Mouse (Mus musculus): ENCODE measurements around the gene 1110051M20Rik. TPM values are rescaled to one million over a fixed set of nuclear protein-coding genes. Genes with fewer than 3 reads are reported as not detected.

Gene 1110051M20Rik
- total RNA-seq, 2 experiments from 2014 or later, result 7.7 to 14.7 TPM

DNA sequence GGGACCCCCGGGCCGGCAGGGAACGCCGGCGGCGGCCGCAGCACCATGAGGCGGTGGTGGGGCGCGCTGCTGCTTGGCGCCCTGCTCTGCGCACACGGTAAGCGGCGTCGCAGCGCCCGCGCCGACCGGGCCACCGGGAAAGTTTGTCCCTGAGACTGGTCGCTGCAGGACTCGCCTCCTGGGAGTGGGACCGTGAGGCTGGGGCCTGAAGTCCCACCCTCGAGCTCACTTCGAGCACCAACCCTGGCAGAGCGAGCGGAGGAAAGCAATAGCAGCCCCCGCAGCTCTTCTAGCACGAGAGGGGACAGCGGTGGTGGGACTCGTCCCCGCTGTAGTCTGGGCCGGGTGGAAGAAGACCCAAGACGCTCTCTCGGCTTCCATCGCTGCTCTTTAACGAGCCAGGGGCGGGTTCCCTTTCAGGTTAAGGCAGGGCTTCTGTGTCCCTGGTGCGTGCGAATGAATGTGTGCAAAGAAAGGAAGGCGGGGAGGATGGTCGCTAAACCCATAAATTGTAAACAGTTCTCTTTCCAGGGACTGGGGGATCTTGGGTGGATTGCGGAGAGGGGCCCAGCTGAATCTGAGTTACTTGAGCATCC is 13.2 kb upstream of the 1110051M20Rik start:
- no peak for DNase-seq

DNA sequence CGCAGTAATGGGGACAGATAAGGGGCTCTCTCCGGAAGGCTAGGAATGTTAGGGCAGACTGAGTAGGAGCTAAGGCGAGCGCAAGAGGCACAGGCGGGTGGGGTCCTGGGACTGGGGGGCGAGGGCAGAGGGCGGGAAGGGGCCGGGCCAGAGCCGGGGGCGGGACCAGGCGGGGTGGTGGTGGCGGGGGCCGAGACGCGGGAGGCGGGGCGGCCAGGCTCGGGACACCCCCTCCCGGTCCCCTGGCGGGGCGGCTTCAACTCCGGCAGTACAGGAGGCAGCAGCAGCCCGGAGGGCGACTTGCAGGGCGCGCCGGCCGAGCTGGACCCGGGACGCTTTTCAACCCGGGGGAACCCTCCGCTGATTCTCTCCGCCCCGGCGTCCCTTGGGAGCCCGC is 12.8 kb upstream of the 1110051M20Rik start, which contains the start of gene Lrp4:
TSS of gene Lrp4 (plus strand) at position 253 of the 397 bp plus-strand sequence.
- peak; percentile 75 to 77 for DNase-seq

DNA sequence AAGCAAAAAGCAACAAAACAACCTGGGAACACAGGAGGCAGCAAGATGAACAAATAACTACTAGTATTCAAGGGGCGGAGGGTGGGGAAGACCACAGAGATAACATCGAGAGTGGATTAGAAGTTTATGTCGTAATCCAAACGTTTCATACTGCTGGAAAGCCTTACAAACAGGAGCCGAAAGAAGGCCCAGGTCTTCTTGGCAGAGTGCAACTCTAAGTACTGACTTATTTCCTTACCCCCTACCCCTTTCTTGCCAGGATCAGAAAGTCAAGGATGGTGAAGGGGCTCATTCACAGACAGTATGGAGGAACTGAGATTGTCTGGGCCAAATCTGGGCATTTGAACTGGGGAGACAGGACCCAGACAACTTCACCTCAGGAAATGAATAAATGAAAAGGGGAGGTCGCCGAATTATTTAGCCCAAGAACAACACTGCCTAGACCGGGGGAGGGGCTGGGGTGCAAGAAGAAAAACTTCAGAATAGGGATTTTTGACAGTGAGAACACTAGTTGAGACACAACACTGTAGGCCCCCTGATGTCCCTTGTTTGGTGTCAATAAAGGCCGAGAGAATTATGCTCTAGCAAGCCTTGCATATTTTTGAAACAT is 12.1 kb upstream of the 1110051M20Rik start:
- no peak for DNase-seq

DNA sequence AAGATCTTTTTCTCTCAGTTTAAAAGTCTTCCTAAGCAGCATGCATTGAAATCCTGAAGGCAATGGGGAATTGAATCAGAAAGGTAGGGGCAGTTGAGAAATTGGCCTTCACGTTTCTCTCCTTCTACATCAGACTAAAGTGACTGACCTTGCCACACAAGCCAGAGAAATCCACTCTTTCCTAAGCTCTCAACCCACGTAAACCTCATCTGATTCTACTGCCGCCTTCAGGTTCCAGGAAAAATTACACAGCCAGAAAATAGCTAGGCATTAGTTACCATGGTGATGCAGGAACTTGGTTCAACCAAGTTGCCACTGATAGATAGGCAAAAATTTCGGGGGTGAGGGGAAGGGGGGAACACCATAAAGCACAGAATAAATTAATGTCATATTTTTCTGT is 11.3 kb upstream of the 1110051M20Rik start:
- DNase-seq, result peak; percentile 48 to 60

DNA sequence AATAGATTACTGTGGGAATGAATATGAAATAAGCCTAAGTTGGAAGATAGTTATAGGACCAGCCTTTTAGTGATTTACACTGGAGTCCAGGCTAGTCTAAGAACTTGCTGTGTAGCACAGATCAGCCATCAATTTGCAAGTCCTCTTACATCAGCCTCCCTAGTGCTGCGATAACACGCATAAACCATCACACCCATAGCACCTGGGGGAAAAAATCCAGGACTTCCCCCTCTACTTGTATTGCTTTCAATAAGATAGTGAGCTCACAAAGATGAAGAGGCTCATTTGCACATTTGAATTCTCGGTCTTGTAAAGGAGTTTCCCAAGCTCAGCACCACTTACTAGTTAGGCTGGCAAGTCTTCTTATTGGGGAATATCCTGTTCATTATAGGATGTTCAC is 9.9 kb upstream of the 1110051M20Rik start:
- DNase-seq, result no peak

DNA sequence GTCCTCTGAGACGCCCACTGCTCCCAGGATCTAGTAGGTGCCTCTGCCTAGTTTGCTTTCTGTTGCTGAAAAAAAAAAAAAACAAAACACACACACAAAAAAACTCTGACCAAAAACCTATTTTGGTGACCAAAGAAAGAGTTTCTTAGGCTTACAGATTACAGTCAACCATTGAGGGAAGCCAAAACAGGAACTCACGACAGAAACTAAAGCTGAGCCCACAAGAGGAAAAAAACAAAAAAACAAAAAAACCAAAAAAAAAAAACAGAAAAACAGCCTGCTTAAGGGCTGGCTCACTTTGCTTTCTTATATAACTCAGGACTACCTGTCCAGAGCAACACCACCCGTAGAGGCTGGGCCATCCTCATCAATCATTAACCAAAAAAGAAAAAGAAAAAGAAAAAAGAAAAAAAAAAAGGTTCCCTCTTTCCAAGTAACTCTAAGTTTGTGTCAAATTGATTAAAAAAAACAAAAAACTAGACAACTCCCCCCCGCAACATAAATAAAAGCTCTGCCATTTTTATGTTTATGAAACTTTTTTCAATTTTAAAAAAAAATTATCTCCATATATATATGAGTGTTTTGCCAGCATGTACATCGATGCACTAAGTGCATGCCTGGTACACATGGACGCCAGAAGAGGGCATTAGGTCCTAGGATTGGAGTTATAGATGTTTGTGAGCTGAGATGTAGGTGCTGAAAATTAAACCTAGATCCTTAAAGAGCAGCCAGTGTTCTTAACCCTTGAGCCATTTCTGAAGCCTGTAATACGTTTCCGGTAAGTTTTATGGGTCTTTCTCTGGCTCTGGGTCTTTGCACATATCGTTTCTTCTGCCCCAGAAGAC is 8.9 kb upstream of the 1110051M20Rik start:
- no peak for DNase-seq

DNA sequence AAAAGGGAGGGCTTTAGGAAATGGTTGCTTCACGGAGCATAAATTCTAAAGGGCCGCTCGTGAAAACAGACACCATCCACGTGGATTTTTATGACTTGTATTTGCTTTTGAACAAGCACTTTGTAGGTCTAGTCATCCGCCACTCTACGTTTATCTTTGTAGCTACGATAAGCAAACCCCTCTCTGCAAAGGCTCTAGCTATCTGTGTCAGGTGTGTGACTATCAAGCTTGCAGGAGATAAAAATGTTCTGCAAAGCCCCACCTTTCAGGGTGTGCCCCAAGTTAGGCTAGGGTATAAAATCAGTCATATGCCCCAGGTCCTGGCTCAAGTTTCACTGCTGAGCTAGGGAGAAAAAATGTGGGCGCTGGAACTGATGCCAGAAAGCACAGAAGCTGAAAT is 8.2 kb upstream of the 1110051M20Rik start:
- no peak for DNase-seq

DNA sequence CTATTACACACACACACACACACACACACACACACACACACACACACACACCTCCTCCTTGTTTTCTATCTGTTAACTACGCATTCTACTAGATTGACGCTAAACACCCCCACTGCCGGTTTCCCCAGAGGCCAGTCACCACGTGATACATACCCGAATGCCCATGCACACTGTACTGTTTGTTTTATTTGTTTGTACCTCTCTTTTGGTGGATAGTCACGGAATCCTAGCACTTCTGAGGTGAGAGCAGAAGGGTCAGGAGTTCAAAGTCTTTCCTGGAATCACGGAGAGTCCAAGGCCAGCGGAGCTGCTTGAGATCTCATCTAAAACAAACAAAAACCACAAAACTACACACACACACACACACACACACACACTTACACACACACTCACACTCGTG is 5.8 kb upstream of the 1110051M20Rik start:
- no peak for DNase-seq

DNA sequence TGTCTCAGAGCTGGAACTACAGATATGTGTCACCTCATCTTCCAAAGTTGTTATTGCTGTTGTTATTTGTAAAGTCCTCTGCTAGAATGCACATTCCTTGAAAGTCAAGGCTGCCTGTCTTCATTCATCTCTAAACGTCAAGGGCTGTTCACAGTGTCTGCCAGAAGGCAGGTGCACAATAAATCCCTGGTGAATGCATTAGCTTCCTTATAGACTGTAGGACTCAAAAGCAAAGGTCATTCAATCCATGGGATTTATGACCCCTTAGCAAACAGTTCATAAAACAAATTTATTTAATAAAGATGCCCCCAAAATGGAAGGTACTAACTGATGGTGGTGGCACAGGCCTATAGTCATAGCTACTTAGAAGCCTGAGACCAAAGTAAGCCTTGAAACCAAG is 5.2 kb upstream of the 1110051M20Rik start:
- DNase-seq, result no peak

DNA sequence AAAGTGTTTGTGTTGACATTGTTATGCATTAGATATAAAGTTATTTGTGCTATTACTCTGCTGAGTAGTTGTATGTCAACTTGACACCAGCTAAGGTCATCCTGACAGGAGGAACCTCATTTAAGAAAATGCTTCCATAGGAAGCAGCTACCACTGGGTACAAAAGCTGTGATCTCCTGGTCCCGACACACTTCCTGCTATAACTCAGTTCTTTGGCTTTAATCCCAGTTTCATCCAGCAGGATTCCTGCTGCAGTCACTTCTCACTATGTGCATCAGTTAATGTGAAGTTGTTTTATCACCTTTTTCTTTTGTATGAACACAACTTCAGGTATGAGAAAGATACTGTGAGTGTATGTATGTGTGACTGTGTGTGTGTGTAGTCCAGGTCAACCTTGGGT is 2.3 kb downstream of the 1110051M20Rik start:
- DNase-seq, result no peak

DNA sequence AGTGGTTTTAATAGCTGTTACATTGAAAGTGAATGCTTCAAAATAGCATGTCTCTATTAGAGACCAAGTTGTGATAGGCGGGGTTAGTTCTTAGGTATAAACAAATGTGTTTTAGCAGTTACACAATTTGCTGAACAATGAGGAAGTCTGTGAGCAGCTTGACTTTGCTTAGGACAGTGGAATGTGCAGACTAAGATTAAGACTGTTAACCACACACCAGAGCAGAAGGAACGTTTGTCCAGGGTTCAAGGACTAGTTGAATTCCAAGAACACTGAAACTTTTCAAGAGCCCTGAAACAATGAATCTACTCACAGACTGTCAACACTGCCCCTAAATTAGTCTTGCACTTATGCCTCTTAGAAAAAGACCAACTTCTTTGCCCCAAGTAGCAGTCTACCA is 2.8 kb downstream of the 1110051M20Rik start:
- no peak for DNase-seq

DNA sequence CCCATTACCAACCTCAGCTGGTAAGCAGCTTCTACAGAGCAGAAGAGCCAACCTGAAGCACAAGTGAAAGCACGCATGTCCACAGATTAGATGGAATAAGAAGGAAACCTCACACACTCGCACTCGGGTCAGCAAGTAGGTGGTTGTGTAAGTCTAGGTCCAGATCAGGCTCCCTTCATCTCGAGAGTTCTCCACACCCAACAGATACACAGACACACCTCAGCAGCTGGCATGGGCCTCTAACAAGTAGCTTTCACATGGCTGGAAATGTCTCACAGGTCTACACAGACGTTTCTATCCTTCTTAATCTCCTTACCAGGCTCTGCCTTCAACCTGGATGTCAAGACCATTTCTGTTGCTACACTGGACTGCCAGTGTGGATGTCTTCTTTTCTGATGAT is 3.8 kb downstream of the 1110051M20Rik start:
- no peak for DNase-seq

DNA sequence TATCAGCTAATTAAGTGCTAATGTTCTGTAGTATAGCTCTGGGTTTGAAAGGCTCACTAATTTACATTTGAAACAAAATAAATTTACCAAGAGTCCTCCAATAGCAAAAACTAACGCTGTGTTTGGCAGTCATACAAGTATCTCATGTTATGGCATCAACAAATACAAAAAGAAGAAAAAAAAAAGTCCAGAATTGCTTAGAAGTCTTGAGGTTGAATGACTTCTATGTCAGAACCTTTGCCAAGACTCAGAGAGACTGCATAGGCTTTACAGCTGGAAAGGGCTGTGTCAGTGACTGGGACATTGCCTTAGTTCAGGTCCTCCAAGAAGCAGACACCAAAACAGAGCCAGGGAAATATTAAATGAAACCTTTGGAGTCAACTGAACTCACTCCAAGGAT is 4.6 kb downstream of the 1110051M20Rik start:
- DNase-seq, result no peak

DNA sequence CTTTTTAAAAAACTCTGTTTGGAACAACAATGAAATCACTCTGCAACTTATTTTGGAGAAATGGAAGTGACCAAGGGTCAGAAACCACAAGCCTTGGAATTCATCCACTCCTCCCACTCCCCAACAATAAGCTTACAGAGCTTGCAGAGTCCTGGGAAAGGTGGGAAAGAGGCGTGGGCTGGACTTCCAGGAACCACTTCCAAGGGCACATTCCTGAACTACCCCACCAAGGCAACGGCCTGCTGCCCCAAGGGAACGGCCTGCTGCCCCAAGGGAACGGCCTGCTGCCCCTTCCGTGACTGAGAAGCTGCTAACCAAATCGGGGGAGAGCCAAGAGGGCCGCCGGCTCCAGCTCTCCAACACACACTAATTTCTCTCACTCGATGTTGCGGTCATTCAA is 5.2 kb downstream of the 1110051M20Rik start:
- no peak for DNase-seq

DNA sequence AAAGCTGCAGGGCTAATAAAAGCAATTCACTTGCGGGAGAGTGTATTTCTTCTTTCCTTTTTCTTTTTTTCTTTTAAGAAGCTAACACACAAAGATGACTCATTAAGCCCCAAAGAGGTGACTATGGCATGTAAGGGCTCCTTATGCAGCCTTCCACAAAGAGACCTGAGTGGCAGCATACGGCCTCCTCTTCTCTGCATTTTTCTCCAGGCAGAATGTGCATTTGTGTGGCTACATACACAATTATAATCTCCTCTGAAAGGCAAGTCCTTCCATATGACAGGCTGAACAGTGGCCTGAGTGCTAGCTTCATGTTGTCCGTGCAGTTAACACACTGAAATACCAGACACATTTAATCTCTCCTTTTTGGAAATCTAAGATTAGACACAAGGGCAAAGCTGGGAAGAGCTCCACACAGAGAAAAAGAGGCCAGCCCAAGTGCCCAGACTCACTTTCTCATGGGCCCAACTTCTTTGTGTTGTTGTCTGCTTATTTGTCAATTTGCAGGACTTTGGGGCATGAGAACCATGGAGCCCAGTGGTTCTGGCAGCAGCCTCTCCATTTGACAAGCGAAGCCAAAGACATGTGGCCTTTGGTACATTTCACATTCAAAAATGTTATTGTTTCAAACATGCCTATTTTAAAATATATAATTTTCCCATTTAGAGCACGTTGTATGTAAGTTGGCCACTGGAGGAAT is 7.2 kb downstream of the 1110051M20Rik start:
- DNase-seq, result no peak

DNA sequence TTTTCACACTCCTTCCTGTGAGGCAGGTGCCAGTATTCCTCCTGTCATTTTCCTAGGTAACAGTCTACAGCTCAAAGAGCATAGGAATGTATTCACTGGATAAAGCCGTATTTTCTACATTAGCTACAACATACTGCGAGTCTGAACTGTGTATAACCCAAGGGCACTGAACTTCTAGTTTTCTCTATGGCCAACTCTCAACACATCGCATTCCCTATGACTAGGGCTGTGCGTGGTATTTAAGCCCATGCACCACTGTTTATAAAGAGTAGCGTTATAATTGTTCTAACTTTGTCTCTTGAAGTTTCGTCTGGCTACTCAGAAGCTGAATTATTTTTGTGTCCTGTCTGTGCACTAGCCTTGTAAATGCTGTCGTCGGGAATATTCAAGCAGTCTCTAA is 7.8 kb downstream of the 1110051M20Rik start:
- no peak for DNase-seq

DNA sequence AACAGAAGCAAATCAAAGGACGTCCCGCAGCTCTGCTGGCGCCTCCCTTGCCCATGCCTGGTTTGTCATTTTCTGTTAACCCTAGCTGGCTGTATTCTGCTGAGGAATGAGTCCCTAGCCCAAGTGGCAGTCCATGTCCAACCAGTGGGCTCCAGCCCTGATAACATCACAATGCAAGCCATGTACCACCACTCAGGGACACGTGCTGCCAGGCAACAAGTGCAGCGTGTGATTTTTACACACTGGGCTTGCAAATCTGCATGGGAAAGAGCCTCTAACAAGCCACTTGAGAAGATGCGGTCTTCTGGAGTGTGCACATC is 13.9 kb downstream of the 1110051M20Rik start:
- DNase-seq, result no peak

DNA sequence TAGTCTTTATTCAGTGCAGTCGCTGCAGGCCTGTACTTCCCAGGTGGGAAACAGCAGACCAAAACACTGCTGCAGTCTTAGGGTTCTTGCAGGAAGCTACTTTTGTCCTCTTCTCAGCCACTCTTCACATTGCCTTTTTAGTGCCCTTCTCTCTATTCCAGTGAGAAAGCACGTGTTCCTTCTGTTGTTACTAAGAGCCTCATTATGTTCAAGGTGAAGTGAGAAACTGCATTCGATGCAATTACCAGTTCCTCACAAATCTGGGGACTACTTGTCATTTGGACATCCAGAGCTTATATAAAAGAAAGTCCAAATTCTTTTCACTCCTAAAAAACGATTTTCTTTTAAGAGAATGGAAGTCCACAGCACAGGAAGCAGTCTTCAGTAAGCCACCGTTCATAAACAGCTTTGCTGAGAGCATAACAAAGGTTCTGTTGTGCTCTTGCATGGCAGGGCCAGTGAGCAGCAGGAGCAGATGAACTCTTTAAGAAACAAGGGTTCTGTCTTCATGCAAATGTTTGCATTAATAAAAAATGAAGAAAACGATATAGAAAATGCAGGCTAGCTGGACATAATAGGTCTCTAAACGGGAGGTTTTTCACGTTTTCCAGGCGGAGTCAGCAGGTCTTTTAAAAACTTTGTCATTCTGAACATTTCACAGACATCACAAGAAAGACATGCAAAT is 14.4 kb downstream of the 1110051M20Rik start:
- DNase-seq, result no peak

DNA sequence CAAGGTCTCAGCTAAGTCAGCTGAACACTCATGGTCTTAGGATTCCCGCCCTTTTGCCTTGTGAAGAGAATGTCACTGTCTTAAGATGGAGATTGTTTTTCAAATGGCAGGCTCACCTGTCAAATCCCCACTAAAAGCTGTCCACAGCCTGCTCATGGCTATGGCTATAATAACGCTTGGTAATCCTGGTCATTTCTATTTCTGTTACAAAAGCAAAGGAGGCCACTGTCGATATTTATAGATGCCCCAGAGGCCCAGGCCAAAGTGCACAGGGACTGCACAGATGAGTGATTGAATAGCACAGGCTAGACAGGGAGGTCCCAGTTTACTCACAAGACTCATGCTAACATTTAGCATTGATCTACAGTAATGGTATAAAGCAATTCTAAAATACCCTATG is 15.4 kb downstream of the 1110051M20Rik start:
- DNase-seq, result peak in 1 of 2 experiments; percentile 14

DNA sequence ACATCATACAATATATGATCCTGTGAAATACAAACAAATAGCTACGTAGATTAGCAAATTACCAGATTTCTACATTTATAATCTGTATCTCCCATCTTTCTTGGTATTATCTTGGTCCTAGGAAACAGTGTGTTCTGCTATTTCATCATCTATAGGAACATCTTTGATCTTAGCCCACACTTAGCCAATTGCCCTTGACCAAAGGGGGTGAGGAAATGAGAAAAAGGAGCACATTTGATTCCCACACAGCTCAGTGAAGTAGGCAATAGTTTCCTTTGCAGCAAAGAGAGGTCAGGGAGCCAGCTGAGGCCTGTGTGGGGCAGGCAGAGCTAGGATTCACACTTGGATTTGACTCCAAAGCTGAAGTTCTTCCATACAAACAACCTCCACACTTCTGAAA is 18.2 kb downstream of the 1110051M20Rik start:
- no peak for DNase-seq

DNA sequence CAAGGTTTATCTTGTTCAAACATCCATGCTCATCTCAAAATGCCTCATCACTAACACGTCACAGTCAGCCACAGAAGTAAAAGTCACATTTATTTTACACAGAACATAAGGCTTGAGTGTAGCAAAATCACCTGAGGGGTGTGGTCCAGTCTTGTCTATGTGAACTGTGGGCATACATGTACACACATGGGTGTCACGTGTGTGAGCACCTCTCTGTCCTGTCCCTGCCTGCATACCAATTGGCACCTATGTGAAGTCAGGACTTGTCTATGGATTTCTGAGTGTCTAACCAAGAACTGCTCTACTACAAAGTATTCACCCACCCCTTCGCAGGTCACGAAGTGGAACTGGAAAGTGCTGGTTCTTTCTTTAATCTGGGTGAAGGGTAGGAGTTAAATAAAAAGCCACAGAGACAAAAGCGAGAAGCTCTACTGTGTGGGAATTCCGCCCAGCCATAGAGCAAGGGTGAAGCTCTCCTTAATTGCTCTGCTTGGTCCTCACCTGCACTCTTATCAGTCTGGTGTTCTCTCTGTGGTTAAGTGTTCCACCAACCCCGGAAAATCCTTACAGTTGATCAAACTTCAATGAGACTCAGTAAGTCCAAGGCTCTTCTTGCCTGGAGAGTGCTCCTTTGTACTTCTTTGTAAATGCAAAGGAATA is 20.3 kb downstream of the 1110051M20Rik start:
- no peak for DNase-seq

DNA sequence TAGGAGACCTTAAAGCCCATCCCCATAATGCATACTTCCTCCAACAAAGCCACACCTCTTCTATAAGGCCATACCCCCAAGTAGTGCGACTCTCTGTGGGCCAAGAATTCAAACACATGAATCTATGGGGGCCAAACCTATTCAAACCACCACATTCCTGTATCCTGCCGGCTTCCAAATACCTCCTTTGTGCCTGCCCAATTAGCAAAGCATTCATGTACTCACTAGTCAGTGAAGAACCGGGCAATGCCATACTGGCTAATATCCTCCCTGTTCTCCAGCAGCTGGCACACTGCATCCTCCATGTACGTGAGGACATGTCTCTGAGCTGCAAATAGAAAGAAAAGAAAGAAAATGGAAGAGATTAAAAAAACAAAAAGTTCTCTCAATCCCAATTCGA is 22.9 kb downstream of the 1110051M20Rik start:
- DNase-seq, result no peak
